Mouse (Mus musculus): ENCODE results near the gene Gba2.
A peak's percentile ranks its signal among the peaks of the same experiment; 100 is the strongest.
"Not testable (repeated sequence)": the region's sequence is repeated elsewhere in the genome, so short reads cannot be mapped to it uniquely, and the experiment has no call there.

Gene Gba2

GRCm38 (mm10) chr4:43552437-43552836, 26.2 kb downstream of the Gba2 start:
- DNase-seq (ENCODE audit: low spot score): no peak

DNA sequence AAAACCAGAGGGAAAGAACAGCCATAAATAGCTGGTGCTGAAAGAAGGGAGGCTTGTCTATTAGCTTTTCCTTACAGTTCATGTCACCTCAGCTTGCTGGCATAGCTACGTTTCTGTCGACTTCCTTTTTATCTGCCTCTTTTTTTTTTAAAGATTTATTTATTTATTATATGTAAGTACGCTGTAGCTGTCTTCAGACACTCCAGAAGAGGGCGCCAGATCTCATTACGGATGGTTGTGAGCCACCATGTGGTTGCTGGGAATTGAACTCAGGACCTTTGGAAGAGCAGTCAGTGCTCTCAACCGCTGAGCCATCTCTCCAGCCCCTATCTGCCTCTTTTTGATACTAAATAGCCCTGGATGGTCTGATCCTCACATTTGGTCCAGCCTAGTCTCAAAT, 26.8 kb downstream of the Gba2 start:
- not testable (repeated sequence) for DNase-seq (ENCODE audit: low spot score)

- DNase-seq (ENCODE audit: low spot score): no peak
Measured at GRCm38 (mm10) chr4:43549055-43549454, 29.6 kb downstream of the Gba2 start.

DNA sequence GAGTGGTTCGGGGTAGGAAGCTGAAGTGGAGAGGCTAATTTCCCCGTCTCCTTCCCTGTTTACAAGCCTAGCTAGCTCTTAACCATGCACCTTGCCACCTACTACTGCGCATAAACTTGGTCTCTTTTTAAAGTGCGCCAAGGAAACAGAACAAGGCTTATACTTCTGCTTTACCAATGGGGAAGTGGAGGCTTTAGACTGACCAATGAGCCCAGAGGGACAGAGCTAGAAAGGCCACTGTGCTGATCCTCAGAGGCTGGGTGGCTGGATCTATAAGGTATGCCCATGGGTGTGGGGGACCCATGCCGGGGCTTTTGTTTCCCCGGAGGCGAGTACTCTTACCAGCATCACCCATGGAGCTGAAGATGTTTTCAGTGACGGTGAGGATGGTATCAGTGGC, 31.5 kb downstream of the Gba2 start:
- DNase-seq (ENCODE audit: low spot score): no peak

GRCm38 (mm10) chr4:43546375-43547047, 32.2 kb downstream of the Gba2 start:
- no peak for DNase-seq (ENCODE audit: low spot score)

DNA sequence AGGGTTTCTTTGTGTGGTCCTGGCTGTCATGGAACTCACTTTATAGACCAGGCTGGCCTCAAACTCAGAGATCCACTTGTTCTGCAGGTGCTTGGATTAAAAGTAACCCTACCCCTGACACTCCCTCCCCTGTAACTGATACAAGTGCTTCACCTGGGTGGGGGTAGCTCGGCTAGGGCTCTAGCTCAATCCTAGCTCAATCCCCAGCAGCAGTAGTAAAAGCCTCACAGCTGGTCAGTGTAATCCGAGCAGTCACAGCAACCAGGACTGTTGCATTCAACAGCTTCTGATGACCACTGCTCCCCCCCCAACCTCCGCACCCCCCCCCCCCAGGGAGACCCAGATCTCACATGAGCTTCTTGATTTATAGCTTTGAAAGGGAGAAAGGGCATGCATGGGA, 36.6 kb downstream of the Gba2 start:
- no peak for DNase-seq (ENCODE audit: low spot score)

DNA sequence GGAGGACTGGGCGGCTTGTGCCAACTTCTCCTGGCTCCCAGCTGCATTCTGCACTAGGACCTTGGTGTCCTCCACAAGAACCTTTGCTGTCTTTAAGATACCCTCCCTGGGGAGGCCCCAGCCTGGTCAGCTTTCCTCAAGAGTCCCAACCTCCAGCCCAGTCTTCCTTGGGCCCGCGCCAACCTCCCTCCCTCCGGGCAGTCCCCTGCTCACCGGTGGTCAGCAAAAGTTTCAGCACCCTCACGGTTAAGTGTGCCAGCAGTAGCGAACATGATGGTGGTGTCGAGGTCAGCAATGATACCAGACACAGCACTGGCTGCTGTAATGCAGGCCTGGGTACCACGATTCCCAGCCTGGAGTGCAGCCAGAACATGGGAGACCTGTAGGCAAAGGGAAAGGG, 42.6 kb downstream of the Gba2 start:
- DNase-seq (ENCODE audit: low spot score): no peak

DNA sequence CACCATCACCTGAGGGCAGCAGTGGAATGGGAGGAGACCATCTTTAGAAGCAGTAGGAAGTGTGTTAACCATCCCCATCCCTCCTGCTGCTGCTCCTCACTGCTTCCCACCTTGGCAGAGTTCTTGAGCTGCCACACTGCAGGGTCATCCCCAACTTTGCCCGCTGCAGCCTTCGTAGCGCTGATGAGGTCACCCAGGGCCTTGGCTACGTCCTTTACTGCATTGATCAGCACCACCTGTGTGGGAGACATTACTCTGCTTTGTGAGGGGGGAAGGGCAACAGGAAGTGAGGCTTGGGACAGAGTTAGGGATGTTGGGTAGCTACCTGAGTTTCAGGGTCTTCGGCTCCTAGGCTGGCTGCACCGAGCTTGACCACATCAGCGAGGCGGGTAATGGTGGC, 43.0 kb downstream of the Gba2 start:
- DNase-seq (ENCODE audit: low spot score): no peak

GRCm38 (mm10) chr4:43533270-43533669, 45.4 kb downstream of the Gba2 start:
- DNase-seq (ENCODE audit: low spot score): no peak

DNA sequence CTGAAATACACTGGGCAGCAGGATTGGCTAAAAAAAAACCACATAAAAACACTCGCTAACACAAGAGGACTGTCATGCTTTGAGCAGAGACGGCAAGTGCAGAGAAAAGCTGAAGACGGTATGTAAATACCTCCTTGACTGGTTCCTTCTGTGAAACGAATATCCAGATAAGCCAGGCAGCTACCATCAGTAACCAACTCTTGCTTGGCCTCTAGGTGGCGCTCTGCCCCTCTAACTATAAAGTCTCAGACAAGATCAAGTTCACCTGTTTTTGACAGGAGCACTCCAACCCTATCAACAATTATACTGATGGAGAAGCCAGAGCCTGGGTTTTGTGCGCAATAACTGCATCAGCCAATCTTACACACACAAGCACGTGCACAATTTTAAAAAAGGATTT, 48.1 kb downstream of the Gba2 start:
- peak; percentile 56 for DNase-seq (ENCODE audit: low spot score)

- DNase-seq (ENCODE audit: low spot score): no peak
Measured at GRCm38 (mm10) chr4:43530081-43530501, 48.6 kb downstream of the Gba2 start.

DNA sequence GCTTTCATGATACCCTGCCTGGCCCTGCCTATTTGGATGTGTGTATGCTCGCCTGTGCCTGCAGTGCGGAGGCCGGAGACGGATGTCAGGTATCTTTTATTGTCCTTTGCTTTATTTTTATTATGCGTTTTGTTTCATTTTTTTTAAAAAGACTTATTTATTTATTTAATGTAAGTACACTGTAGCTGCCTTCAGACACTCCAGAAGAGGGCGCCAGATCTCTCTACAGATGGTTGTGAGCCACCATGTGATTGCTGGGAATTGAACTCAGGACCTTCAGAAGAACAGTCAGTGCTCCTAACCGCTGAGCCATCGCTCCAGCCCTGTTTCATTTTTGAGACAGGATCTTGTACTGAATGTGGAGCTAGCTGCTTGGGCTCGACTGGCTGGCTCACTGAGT, 50.2 kb downstream of the Gba2 start:
- DNase-seq (ENCODE audit: low spot score): no peak

DNA sequence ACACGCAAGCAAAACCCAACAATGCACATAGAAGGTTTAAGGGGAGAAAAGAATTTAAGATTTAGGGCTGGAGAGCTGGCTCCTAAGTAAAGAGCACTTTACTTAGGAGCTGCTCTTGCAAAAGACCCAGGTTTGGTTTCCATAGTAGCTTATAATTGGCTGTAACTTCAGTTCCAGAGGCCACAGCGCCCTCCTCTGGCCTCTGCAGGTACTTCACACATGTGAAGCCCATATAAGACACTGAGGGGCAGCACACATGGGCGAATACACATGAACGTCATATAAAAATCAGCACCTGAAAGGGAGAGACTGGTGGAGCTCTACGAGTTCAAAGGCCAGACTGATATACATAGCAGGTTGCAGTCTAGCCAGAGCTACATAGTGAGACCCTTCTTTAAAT, 50.8 kb downstream of the Gba2 start:
- no peak for DNase-seq (ENCODE audit: low spot score)

DNA sequence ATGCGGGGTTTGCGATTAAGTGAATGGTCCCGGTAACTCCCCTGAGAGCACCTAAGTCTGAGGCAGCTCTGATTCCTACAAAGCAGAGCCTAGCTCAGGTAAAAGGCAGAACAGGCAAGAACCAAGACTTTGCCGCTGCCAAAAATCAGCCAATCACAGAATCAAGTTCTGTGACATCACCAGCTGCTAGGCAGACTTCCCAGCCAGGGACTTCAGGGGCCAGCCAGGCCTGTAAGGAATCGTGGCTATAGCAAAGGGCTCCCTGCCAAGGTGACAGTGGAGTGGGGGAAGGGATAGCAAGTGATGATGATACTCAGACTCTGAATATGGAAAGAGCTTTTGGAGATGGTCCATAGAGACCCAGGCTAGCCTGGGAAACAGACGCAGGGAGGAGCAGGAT, 58.7 kb downstream of the Gba2 start:
- DNase-seq (ENCODE audit: low spot score): peak; percentile 85

- peak; percentile 23 for DNase-seq (ENCODE audit: low spot score)
Measured at GRCm38 (mm10) chr4:43519551-43519950, 59.1 kb downstream of the Gba2 start.

Data from yolk sac, embryonic 10.5 days (tissue).